Mouse (Mus musculus): ENCODE measurements around the gene Sec14l3. TPM values are rescaled to one million over a fixed set of nuclear protein-coding genes. Genes with fewer than 3 reads are reported as not detected.

Gene Sec14l3
- polyA plus RNA-seq, 1 experiment, result not detected

GRCm38 (mm10) chr11:4094378-4095170 is 29.9 kb downstream of the Sec14l3 start:
- WGBS, result 5% methylated on average over 21 of the region's 24 CpGs
- peaks cover 4% of the 10 kb centered on the region for H3K4me1 ChIP-seq (ENCODE audit: control insufficient read depth, insufficient read depth, low read length)

GRCm38 (mm10) chr11:4095171-4096053 is 30.8 kb downstream of the Sec14l3 start, which contains the start of gene Mtfp1:
Gene Mtfp1, minus strand, starts transcription at chr11:4095445.
- peak within 1 kb of the TSS; percentile 71 for H3K27ac ChIP-seq (ENCODE audit: control insufficient read depth, insufficient read depth, low read depth, low read length, poor library complexity)
- H3K4me3 ChIP-seq (replicated peaks; ENCODE audit: control insufficient read depth, low read depth, low read length), result peak within 1 kb of the TSS; percentile 87
- peaks cover 4% of the 10 kb centered on the region for H3K4me1 ChIP-seq (ENCODE audit: control insufficient read depth, insufficient read depth, low read length)
- 6% methylated on average over 34 of the region's 34 CpGs for WGBS
- TF ChIP-seq POLR2A (IDR thresholded peaks at IDR 0.05; ENCODE audit: borderline replicate concordance, control insufficient read depth, low read depth, low read length) (peak; percentile 54; the same call in 1 of the 2 replicates), CTCF (IDR thresholded peaks at IDR 0.05; ENCODE audit: control insufficient read depth, insufficient read depth, low read length) (no peak; the same call in 1 of the 2 replicates)

More at GRCm38 (mm10) chr11:4094378-4095170, 29.9 kb downstream of the Sec14l3 start:
- peak overlapping the region; percentile 87 for H3K4me3 ChIP-seq (replicated peaks; ENCODE audit: control insufficient read depth, low read depth, low read length)
- TF ChIP-seq POLR2A (IDR thresholded peaks at IDR 0.05; ENCODE audit: borderline replicate concordance, control insufficient read depth, low read depth, low read length) (no peak), CTCF (IDR thresholded peaks at IDR 0.05; ENCODE audit: control insufficient read depth, insufficient read depth, low read length) (peak; percentile 71)
- peak overlapping the region; percentile 34 for H3K27ac ChIP-seq (ENCODE audit: control insufficient read depth, insufficient read depth, low read depth, low read length, poor library complexity)

DNA sequence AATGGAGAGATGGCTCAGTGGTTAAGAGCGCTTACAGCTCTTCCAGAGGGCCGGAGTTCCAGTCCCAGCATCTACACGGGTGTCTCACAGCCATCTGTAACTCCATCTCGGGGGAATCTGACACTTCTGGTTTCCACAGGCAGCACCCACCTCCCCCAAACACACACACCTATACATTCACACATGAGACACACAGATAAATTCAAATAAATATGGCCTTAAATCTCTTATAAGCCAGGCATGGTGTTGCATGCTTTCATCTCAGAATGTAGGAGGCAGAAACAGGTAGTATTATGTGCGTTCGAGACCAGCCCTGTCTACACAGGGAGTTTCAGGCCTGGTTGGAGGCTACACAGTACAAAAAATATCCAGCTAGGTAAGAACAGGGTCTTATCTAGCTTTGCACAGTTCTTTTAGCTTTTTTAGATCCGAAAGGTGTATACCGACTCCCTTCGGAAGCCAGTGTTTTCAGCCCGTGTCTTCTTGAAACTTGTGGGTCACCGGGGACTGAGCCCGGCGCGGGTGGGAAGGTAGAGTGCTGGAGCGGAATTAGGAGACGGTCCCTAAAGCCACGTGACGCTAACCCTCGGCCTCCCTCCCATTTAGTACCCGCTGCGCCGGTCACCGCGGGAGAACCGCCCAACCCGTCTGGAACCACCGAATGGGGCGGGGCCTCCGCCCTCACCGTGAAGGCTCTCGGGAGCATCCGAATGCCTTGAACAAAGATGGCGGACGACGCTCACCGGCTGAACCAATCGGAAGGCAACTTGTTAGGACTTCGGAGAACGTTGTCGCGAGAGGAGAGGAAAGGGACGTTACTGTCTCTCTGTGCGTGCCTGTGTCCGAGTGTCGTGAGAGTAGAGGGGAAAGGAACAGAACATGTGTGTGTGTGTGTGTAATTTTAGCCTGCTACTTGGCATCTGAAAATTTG is 31.7 kb downstream of the Sec14l3 start:
- Histone ChIP-seq H3K27ac (ENCODE audit: control insufficient read depth, insufficient read depth, low read depth, low read length, poor library complexity) (peak overlapping the region; percentile 34), H3K4me1 (ENCODE audit: control insufficient read depth, insufficient read depth, low read length) (peaks cover 4% of the 10 kb centered on the region), H3K4me3 (replicated peaks; ENCODE audit: control insufficient read depth, low read depth, low read length) (peak overlapping the region; percentile 61)
- TF ChIP-seq CTCF (IDR thresholded peaks at IDR 0.05; ENCODE audit: control insufficient read depth, insufficient read depth, low read length) (no peak), POLR2A (IDR thresholded peaks at IDR 0.05; ENCODE audit: borderline replicate concordance, control insufficient read depth, low read depth, low read length) (peak; percentile 62)
- WGBS, result 4% methylated on average over 45 of the region's 45 CpGs

DNA sequence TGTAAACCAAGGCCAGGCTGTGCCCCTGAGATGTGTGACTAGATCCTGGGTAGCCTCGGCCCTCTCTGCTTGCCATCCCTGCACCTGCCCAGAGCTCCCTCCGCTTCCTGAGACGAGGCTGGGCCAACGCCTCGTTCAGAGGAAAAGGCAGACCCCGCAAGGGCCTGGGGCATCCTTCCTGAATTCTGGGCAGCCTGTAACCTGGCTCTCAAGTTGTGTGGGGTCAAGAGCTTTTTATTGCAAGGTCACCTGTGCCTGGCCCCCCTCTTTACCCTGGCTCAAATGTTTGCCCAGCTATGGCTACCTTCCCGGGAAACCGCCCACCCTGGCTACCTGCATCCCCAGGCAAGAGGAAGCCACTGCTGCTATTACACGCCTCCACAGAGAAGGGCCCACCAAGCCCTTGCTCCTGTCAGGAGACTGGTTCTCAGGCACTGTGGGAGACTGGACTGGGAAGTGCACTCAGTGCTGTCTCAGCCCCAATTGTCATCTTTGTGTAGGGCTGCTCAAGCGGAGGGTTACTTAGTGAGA is 32.5 kb downstream of the Sec14l3 start:
- Histone ChIP-seq H3K27ac (ENCODE audit: control insufficient read depth, insufficient read depth, low read depth, low read length, poor library complexity) (peak overlapping the region; percentile 34), H3K4me1 (ENCODE audit: control insufficient read depth, insufficient read depth, low read length) (peaks cover 4% of the 10 kb centered on the region), H3K4me3 (replicated peaks; ENCODE audit: control insufficient read depth, low read depth, low read length) (peak overlapping the region; percentile 61)
- no peak for TF ChIP-seq POLR2A (IDR thresholded peaks at IDR 0.05; ENCODE audit: borderline replicate concordance, control insufficient read depth, low read depth, low read length)
- TF ChIP-seq CTCF (IDR thresholded peaks at IDR 0.05; ENCODE audit: control insufficient read depth, insufficient read depth, low read length), result no peak
- WGBS, result 25% methylated on average over 10 of the region's 10 CpGs

DNA sequence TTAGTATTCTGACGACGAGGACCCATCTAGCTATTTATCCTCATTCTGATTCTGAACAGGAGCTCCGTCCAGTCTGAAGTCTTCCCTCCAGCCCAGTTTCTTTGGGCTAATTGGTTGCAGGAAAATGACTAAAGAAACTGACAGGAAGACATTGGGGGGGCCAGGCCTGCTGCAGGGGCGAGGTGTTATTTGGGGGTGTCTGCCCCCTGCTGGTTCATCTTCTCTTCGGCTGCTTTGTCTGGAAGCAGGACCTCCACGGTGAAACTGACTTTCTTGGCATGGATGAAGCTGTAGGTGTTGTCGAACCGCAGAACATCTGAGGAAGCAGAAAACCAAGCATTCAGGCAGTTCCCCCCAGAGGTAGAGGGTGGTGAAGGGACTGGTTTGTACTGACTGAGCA is 33.5 kb downstream of the Sec14l3 start:
- no peak overlapping the region for H3K4me3 ChIP-seq (replicated peaks; ENCODE audit: control insufficient read depth, low read depth, low read length)
- TF ChIP-seq POLR2A (IDR thresholded peaks at IDR 0.05; ENCODE audit: borderline replicate concordance, control insufficient read depth, low read depth, low read length), result no peak
- TF ChIP-seq CTCF (IDR thresholded peaks at IDR 0.05; ENCODE audit: control insufficient read depth, insufficient read depth, low read length), result peak; percentile 22; the same call in 1 of the 2 replicates
- 45% methylated on average over 8 of the region's 8 CpGs for WGBS
- H3K4me1 ChIP-seq (ENCODE audit: control insufficient read depth, insufficient read depth, low read length), result peaks cover 4% of the 10 kb centered on the region
- no peak overlapping the region for H3K27ac ChIP-seq (ENCODE audit: control insufficient read depth, insufficient read depth, low read depth, low read length, poor library complexity)

DNA sequence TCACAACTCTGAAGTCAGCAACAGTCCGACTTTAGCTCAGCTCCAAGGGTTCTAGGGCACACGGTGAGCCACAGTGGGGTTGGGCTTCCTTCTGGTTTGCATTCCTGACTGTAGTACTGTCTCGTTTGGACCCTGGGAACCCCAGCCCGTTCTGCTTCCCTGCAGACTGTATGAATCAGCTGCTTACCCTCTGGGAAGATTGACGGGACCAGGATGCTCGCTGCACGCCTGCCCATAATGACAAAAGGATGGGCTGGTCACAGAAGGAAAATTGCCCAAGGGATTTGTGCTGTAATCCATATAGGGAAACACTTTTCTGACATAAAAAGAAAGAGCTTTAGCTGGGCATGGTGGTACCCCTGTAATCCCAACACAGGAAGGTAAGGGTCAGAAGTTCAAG is 34.2 kb downstream of the Sec14l3 start:
- Histone ChIP-seq H3K27ac (ENCODE audit: control insufficient read depth, insufficient read depth, low read depth, low read length, poor library complexity) (no peak overlapping the region), H3K4me3 (replicated peaks; ENCODE audit: control insufficient read depth, low read depth, low read length) (no peak overlapping the region), H3K4me1 (ENCODE audit: control insufficient read depth, insufficient read depth, low read length) (peaks cover 4% of the 10 kb centered on the region)
- WGBS, result 88% methylated on average over 7 of the region's 7 CpGs
- TF ChIP-seq CTCF (IDR thresholded peaks at IDR 0.05; ENCODE audit: control insufficient read depth, insufficient read depth, low read length), result no peak
- no peak for TF ChIP-seq POLR2A (IDR thresholded peaks at IDR 0.05; ENCODE audit: borderline replicate concordance, control insufficient read depth, low read depth, low read length)

DNA sequence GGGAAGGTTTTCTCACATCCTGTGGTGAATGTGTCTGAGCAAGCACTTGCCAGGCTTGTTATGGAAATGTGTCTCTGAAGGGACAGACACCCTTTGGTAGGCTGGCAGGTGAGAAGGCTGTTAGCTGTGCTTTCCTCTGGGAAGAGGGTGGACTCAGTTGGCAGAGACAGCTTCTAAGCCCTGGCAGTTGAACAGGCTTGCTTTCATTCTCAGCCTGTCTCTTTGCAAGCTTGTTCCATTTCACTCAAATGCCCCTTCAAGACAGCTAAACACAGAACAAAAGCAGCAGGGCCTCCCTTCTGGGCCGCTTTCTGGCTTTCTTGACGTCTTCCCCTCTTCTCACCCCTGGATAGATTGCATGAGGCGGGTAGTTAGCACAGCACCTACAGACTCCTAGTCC is 34.8 kb downstream of the Sec14l3 start:
- H3K4me1 ChIP-seq (ENCODE audit: control insufficient read depth, insufficient read depth, low read length), result peaks cover 3% of the 10 kb centered on the region
- H3K4me3 ChIP-seq (replicated peaks; ENCODE audit: control insufficient read depth, low read depth, low read length), result no peak overlapping the region
- no peak for TF ChIP-seq POLR2A (IDR thresholded peaks at IDR 0.05; ENCODE audit: borderline replicate concordance, control insufficient read depth, low read depth, low read length)
- TF ChIP-seq CTCF (IDR thresholded peaks at IDR 0.05; ENCODE audit: control insufficient read depth, insufficient read depth, low read length), result no peak
- WGBS, result 89% methylated on average over 3 of the region's 3 CpGs
- H3K27ac ChIP-seq (ENCODE audit: control insufficient read depth, insufficient read depth, low read depth, low read length, poor library complexity), result no peak overlapping the region
